Mouse (Mus musculus) CH12.LX (cell line): ENCODE data around the gene Nup210. TPM values are rescaled to one million over a fixed set of nuclear protein-coding genes. Genes with fewer than 3 reads are reported as not detected.

Source experiments
- DNase-seq: peaks from one replicate; pipeline ENCODE4 v3.0.0-alpha.2; 2013; ENCODE audit errors: extremely low read depth
- H3K27ac ChIP-seq: 2 replicates; pipeline ENCODE4 v1.5.1; 2012; ENCODE audit warnings: low read depth, mild to moderate bottlenecking, control low read depth, moderate library complexity; ENCODE audit not compliant: insufficient read depth
- H3K27me3 ChIP-seq: replicated peaks from 2 replicates; pipeline ENCODE3; 2012; ENCODE audit warnings: inconsistent platforms
- H3K36me3 ChIP-seq, 2 experiments: replicated peaks in 1 of 2; 2 replicates each; pipeline versions ENCODE3 to v1.6.1; 2012; ENCODE audit warnings: inconsistent platforms in 1 of 2, low read length in 1 of 2, mild to moderate bottlenecking in 1 of 2, mixed read lengths in 1 of 2, moderate library complexity in 1 of 2; ENCODE audit not compliant: control insufficient read depth in 1 of 2, insufficient read depth in 1 of 2
- H3K4me1 ChIP-seq, 2 experiments: 2 replicates each; pipeline ENCODE4 v1.6.1; 2012; ENCODE audit warnings: inconsistent platforms in 1 of 2, moderate library complexity in 1 of 2; ENCODE audit not compliant: insufficient read depth in 2 of 2, control insufficient read depth in 1 of 2
- H3K4me2 ChIP-seq: 2 replicates; pipeline ENCODE4 v1.6.1; 2012; ENCODE audit warnings: low read depth, mild to moderate bottlenecking, control low read depth; ENCODE audit not compliant: poor library complexity, insufficient read depth, severe bottlenecking
- H3K4me3 ChIP-seq, 3 experiments: fragments of 150-350 bp in 1 of 3; sonication (generic) in 1 of 3; replicated peaks in 1 of 3; 2 replicates each; pipeline versions ENCODE3 to v1.5.1; 2011 to 2012; ENCODE audit warnings: low read depth in 2 of 3, low read length in 2 of 3, mild to moderate bottlenecking in 2 of 3, moderate library complexity in 2 of 3, control low read depth in 1 of 3, improper control_type of control experiment in 1 of 3, inconsistent platforms in 1 of 3, mixed read lengths in 1 of 3; ENCODE audit not compliant: poor library complexity in 1 of 3
- H3K79me2 ChIP-seq: replicated peaks from 2 replicates; pipeline ENCODE4 v1.6.1; 2012; ENCODE audit warnings: mild to moderate bottlenecking, moderate library complexity; ENCODE audit not compliant: control insufficient read depth, poor library complexity, insufficient read depth, severe bottlenecking; ENCODE audit errors: extremely low read depth
- H3K9ac ChIP-seq: 2 replicates; pipeline ENCODE4 v1.6.1; 2012; ENCODE audit warnings: low read depth, mild to moderate bottlenecking, control low read depth, moderate library complexity; ENCODE audit not compliant: insufficient read depth
- H3K9me3 ChIP-seq: replicated peaks from 2 replicates; pipeline ENCODE3; 2012; ENCODE audit warnings: low read length, inconsistent platforms, mixed read lengths
- BHLHE40 ChIP-seq: IDR thresholded peaks from 2 replicates; pipeline ENCODE4 v1.6.1; 2011; ENCODE audit warnings: mild to moderate bottlenecking, low read depth, low read length, improper control_type of control experiment
- CHD2 ChIP-seq: IDR thresholded peaks from 2 replicates; pipeline ENCODE4 v1.6.1; 2011; ENCODE audit warnings: low read length, improper control_type of control experiment
- CTCF ChIP-seq, 2 experiments: IDR thresholded peaks in 1 of 2; conservative IDR thresholded peaks in 1 of 2; 2 replicates each; pipeline ENCODE4 v1.5.1; 2011 to 2012; ENCODE audit warnings: low read depth in 2 of 2, low read length in 2 of 2, improper control_type of control experiment in 1 of 2, inconsistent platforms in 1 of 2, mild to moderate bottlenecking in 1 of 2, moderate library complexity in 1 of 2
- ELF1 ChIP-seq: IDR thresholded peaks from 2 replicates; pipeline ENCODE4 v1.6.1; 2014; ENCODE audit warnings: low read depth, mild to moderate bottlenecking, inconsistent platforms, low read length, improper control_type of control experiment
- ETS1 ChIP-seq: conservative IDR thresholded peaks from 2 replicates; pipeline ENCODE4 v1.6.1; 2012; ENCODE audit warnings: low read depth, mild to moderate bottlenecking, inconsistent platforms, low read length, improper control_type of control experiment, moderate library complexity
- IRF4 ChIP-seq: IDR thresholded peaks from 2 replicates; pipeline ENCODE4 v1.6.1; 2014; ENCODE audit warnings: low read depth, mild to moderate bottlenecking, inconsistent platforms, low read length, improper control_type of control experiment
- MAX ChIP-seq: IDR thresholded peaks from 2 replicates; pipeline ENCODE4 v1.6.1; 2011; ENCODE audit warnings: low read length, improper control_type of control experiment
- MAZ ChIP-seq: IDR thresholded peaks from 2 replicates; pipeline ENCODE4 v1.6.1; 2012; ENCODE audit warnings: low read depth, mild to moderate bottlenecking, inconsistent platforms, low read length, improper control_type of control experiment, moderate library complexity
- MEF2A ChIP-seq: IDR thresholded peaks from 2 replicates; pipeline ENCODE4 v1.6.1; 2014; ENCODE audit warnings: low read depth, mild to moderate bottlenecking, inconsistent platforms, low read length, improper control_type of control experiment, borderline replicate concordance
- MYC ChIP-seq: IDR thresholded peaks from 2 replicates; pipeline ENCODE4 v1.6.1; 2011; ENCODE audit warnings: low read depth, mild to moderate bottlenecking, improper control_type of control experiment, low read length
- NELFE ChIP-seq: IDR thresholded peaks from 2 replicates; pipeline ENCODE4 v1.6.1; 2011; ENCODE audit warnings: low read depth, low read length, improper control_type of control experiment
- PAX5 ChIP-seq: IDR thresholded peaks from 2 replicates; pipeline ENCODE4 v1.6.1; 2012; ENCODE audit warnings: low read length, inconsistent platforms, mixed read lengths
- POLR2AphosphoS2 ChIP-seq: IDR thresholded peaks from 2 replicates; pipeline ENCODE4 v1.6.1; 2011; ENCODE audit warnings: low read depth, low read length, improper control_type of control experiment
- RAD21 ChIP-seq: IDR thresholded peaks from 2 replicates; pipeline ENCODE4 v1.6.1; 2011; ENCODE audit warnings: low read depth, mild to moderate bottlenecking, low read length, improper control_type of control experiment, moderate library complexity
- RCOR1 ChIP-seq: conservative IDR thresholded peaks from 2 replicates; pipeline ENCODE4 v1.6.1; 2012; ENCODE audit warnings: low read depth, mild to moderate bottlenecking, inconsistent platforms, low read length, improper control_type of control experiment
- SIN3A ChIP-seq: IDR thresholded peaks from 2 replicates; pipeline ENCODE4 v1.6.1; 2012; ENCODE audit warnings: low read length, improper control_type of control experiment, inconsistent platforms
- TBP ChIP-seq: conservative IDR thresholded peaks from 2 replicates; pipeline ENCODE4 v1.6.1; 2011; ENCODE audit warnings: low read depth, low read length, improper control_type of control experiment
- USF1 ChIP-seq: IDR thresholded peaks from 2 replicates; pipeline ENCODE4 v1.6.1; 2014; ENCODE audit warnings: low read depth, mild to moderate bottlenecking, inconsistent platforms, low read length, improper control_type of control experiment
- USF2 ChIP-seq: conservative IDR thresholded peaks from 2 replicates; pipeline ENCODE4 v1.6.1; 2011; ENCODE audit warnings: low read depth, low read length, improper control_type of control experiment
- ZC3H11A ChIP-seq: IDR thresholded peaks from 2 replicates; pipeline ENCODE4 v1.6.1; 2012; ENCODE audit warnings: low read depth, mild to moderate bottlenecking, inconsistent platforms, low read length, improper control_type of control experiment
- ZKSCAN1 ChIP-seq: IDR thresholded peaks from 2 replicates; pipeline ENCODE4 v1.6.1; 2012; ENCODE audit warnings: low read depth, inconsistent platforms, low read length, improper control_type of control experiment, borderline replicate concordance
- dilution Hi-C: fragments of 300-500 bp; cut with MboI; formaldehyde crosslinking; loops from 2 replicates; pipeline ENCODE4 v1.14.3; 2020; ENCODE audit warnings: low sequenced_read_pairs; ENCODE audit not compliant: extremely low pct_unique_long_range_greater_than_20kb, extremely low pct_ligation_motif_present
- in situ Hi-C: fragments of 300-500 bp; cut with MboI; formaldehyde crosslinking; loops from 3 replicates; pipeline ENCODE4 v1.14.3; 2019; ENCODE audit warnings: low sequenced_read_pairs, low pct_ligation_motif_present, low pct_unique_long_range_greater_than_20kb, mixed read lengths
- polyA plus RNA-seq: library from polyadenylated mRNA; unstranded; fragments of >175 nt; gene quantifications from 2 replicates; pipeline ENCODE4 v1.2.1, GENCODE M21; 2012; ENCODE audit warnings: low read depth; ENCODE audit not compliant: insufficient read length
- total RNA-seq, 2 experiments: library from RNA; depleted of rRNA; stranded (reverse); fragments of 300-350 nt in 1 of 2; fragments of >200 nt in 1 of 2; gene quantifications; 2 replicates each; pipeline ENCODE4 v1.2.3; 2012 to 2014

Nup210 gene
- total and polyA plus RNA-seq, 3 experiments, result 41.9 to 103 (median 73.1) TPM

GRCm38 (mm10) chr6:91057989-91058388, 58.6 kb downstream of the Nup210 start:
- in situ Hi-C loops (no loop called here), dilution Hi-C loops (no loop called here)
- Histone ChIP-seq H3K79me2 (no peaks in the 10 kb centered on the region), H3K4me2 (no peak overlapping the region), H3K9me3 (no peaks in the 10 kb centered on the region), H3K36me3 (peaks cover 72 to 97% of the 10 kb centered on the region in 2 experiments), H3K4me3 (no peak overlapping the region), H3K9ac (no peak overlapping the region), H3K4me1 (peaks cover 8% of the 10 kb centered on the region in 2 experiments), H3K27me3 (no peaks in the 10 kb centered on the region), H3K27ac (no peak overlapping the region)
- DNase-seq, result no peak
- TF ChIP-seq MAZ (no peak), PAX5 (no peak), ETS1 (no peak), TBP (no peak), POLR2AphosphoS2 (no peak), ZKSCAN1 (no peak), BHLHE40 (no peak)

DNA sequence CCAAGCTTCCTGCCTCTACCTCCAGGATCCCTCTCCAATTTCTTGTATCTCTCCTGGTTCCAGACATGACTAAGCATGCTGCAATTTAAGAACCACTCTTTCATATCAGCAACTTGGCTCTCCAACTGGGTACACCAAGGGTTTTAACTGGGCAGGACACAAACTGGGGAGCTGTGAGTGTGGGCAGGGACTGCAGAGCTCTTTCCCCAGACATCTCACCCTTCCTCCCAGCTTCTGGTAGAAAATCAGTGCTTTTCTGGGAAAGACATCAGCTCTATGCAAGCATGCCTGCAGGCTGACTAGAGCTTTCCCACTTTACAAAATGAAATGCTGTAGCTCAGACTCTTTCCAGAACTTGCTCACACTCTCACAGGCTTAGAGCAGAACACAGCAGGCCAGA, 60.3 kb downstream of the Nup210 start:
- in situ Hi-C loops, result no loop called here

GRCm38 (mm10) chr6:91052572-91052971, 64.1 kb downstream of the Nup210 start:
- Histone ChIP-seq H3K36me3 (peaks cover 70 to 95% of the 10 kb centered on the region in 2 experiments), H3K79me2 (no peaks in the 10 kb centered on the region), H3K4me2 (no peak overlapping the region), H3K9ac (no peak overlapping the region), H3K27ac (no peak overlapping the region), H3K9me3 (no peaks in the 10 kb centered on the region), H3K27me3 (no peaks in the 10 kb centered on the region), H3K4me3 (no peak overlapping the region), H3K4me1 (no peaks in the 10 kb centered on the region)
- dilution Hi-C loops (no loop called here), in situ Hi-C loops (no loop called here)
- TF ChIP-seq CTCF (conservative IDR thresholded peaks at IDR 0.05 in 1 of 2, IDR thresholded peaks at IDR 0.05 in 1 of 2; ENCODE audit: low read depth in 2 of 2, low read length in 2 of 2) (peak in 1 of 2 experiments; percentile 31; a peak in 2 of 4 replicates), USF2 (no peak)
- peak; percentile 10 for DNase-seq

More for the DNA sequence above, 60.3 kb downstream of the Nup210 start:
- Histone ChIP-seq H3K4me1 (peaks cover 5 to 6% of the 10 kb centered on the region in 2 experiments), H3K9ac (no peak overlapping the region), H3K9me3 (no peaks in the 10 kb centered on the region), H3K4me3 (no peak overlapping the region)
- dilution Hi-C loops, result no loop called here
- TF ChIP-seq USF1 (no peak), IRF4 (no peak), ZC3H11A (no peak), MAX (no peak), RCOR1 (no peak), ETS1 (no peak), ELF1 (no peak), CHD2 (no peak), RAD21 (no peak), NELFE (no peak), BHLHE40 (no peak), SIN3A (no peak), ZKSCAN1 (no peak), TBP (no peak), MYC (no peak), MEF2A (no peak)
- TF ChIP-seq, all 38 proteins: peak for 0
- Histone ChIP-seq H3K27ac (no peak overlapping the region), H3K4me2 (no peak overlapping the region), H3K79me2 (no peaks in the 10 kb centered on the region), H3K27me3 (no peaks in the 10 kb centered on the region), H3K36me3 (peaks cover 71 to 99% of the 10 kb centered on the region in 2 experiments)
- DNase-seq, result no peak
